Mouse (Mus musculus) hindlimb bud, embryonic 11.5 days (tissue): ENCODE data around the gene Olfr301.

Experiments
- DNase-seq: peaks from one replicate; pipeline ENCODE4 v3.0.0-alpha.2; 2012; ENCODE audit warnings: low read depth, low spot score; ENCODE audit errors: extremely low spot score

The Olfr301 gene

DNA sequence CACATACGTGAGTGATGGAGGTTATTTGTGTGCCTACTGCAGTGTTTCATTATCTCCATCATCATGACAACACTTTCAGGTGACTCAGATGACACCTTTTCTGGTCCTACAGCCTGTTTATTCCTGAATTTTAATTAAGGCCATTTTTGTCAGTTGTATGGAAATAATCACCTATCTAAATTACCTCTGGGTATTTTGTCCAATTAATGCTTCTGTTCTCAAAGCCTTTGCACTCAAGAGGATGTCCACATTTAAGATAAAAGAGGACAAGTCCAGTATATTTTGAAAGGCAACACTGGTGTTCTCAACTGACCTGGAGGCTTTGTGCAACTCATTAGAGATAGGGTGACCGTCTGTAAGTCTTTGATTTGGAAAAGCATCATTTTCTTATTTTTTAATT, at the start of gene Olfr301:
TSS of gene Olfr301 (plus strand) at position 301 of the 400 bp plus-strand sequence.
- DNase-seq = no peak

DNA sequence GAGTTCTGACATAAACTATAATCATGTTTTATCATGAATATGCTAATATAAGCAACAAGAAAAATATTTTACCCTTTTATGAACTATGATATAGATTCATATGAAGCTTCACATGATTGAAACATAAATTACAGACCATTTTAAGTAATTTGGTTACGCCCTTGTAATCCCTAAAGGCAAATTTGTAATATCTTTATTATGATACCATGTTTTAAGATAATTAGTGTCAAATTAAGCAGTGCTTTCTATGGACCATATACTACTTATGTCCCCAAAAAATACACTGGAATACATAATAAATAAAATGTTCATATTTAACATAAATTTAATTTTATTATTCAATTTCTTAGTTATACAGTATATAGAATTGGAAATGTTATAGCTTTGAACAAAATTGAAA, 36.8 kb upstream of the Olfr301 start, which contains the start of gene Olfr305:
TSS of gene Olfr305 (minus strand) at position 101 of the 400 bp plus-strand sequence.
- no peak for DNase-seq

DNA sequence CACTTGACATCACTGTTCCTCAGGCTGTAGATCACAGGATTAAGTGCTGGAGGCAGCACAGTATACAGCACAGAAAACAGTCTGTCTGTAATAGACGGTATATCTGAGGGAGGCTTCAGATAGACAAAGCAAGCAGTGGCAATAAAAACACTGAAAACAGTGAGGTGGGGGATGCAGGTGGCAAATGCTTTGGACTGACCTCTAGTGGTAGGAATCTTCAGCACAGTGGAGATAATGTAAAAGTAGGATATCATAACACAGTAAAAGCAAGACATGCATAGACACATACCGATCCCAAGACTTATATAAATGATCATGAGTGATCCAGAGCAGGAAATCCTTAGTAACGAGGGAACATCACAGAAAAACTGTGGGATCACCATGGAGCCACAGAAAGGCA, 17.9 kb upstream of the Olfr301 start:
- DNase-seq = no peak

DNA sequence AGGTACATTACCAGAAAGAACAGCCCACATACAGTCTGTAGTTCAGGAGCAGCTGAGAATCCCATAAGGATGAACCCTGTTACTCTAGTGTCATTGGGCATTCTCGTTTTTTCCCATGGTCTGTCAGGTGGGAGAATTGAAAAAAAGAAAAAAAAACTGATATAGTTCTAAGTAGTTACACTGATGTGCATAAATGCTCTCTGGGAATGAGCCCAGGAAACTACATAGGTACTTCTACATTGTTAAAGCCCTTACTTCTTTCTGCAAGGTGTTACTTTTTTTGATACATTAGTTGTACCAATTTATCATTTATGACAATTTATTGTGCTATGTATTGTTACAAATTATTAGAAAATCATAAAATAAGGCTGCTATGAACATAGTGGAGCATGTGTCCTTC, 17.1 kb upstream of the Olfr301 start, which contains the start of gene Olfr304:
TSS of gene Olfr304 (minus strand) at position 101 of the 400 bp plus-strand sequence.
- no peak for DNase-seq

DNA sequence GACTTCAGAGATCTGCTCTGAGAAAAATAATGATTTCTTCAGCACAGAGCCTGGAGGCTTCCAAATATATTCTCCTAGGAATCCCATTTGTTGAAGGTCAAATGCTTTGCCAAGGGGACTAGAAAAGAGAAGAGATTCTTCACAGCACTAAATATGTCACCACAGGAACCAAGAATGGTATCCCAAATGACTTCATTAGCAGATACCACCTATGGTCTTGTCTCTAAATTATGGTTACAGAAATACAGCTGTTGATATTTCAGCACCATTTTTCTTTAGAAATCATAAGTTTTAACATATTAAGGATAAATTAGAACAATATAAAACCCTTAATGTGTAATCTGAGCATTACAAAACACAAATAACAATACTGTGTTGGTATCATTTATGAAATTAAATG, 6.0 kb upstream of the Olfr301 start, which contains the start of gene Olfr303:
TSS of gene Olfr303 (minus strand) at position 101 of the 400 bp plus-strand sequence.
- DNase-seq = no peak

DNA sequence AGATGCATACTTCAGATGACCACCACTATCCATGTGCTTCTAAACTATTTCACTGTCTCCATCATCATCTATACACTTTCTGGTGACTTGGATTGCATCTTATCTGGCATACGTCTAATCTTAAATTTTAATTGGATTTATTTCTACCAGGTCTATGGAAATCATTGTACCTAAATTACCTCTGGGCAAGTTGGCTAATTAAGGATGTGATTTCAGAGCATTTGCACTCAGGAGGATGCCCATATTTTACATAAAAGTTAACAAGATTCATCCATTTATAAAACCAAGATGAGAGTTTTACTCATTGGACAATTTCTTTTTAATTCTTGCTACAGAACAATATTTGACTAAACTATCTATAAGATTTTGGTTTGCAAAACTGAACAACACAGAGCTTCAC, 56.0 kb downstream of the Olfr301 start, which contains the start of gene Olfr299:
TSS of gene Olfr299 (plus strand) at position 301 of the 400 bp plus-strand sequence.
- no peak for DNase-seq
